Comparison of ENCODE assay signal across 16 mouse cellular contexts in the genomic region with DNA sequence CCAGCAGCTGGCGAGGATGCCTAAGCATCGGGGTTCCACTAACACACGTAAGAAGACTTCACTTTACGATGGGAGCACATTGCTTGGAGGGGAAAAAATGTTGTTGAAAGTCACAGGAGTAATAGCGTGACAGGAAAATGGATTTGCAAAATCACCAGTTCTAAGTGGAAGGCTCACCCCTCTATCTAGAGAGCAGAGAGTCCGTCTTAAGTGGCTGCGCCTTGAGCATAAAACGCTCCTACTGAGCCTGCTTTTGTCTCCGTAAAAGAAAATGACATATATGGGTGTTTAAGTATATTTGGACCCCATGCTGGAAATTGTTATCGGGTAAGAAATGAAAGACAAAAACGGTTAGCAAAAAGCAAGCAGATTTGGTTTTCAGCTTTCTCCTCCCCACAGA.
A peak's percentile ranks its signal among the peaks of the same experiment; 100 is the strongest.
DNase-seq lines count a peak whose midpoint lies in the region; ATAC-seq and TF ChIP-seq lines count a peak whose summit lies in the region.
"Had no signal": no experiment of that assay in that cellular context is flagged by ENCODE, and none has a peak within 500 bp of the region (broad histone marks: within the 10 kb centered on the region; RNA-seq: fewer than 3 reads in every experiment).

No protein-coding gene starts in this region.

- no peaks in the 10 kb centered on the region for H3K9me3 ChIP-seq in heart, embryonic 13.5 days
- H3K9me3 ChIP-seq in forebrain, embryonic 16.5 days (ENCODE audit: control insufficient read depth, low read length) = no peaks in the 10 kb centered on the region
- no peaks in the 10 kb centered on the region for H3K9me3 ChIP-seq in midbrain, postnatal 0 days (ENCODE audit: low read length)

- peak overlapping the region; percentile 27 for H3K4me2 ChIP-seq in heart, embryonic 13.5 days
- peak overlapping the region; percentile 39 for H3K4me2 ChIP-seq in forebrain, embryonic 16.5 days (ENCODE audit: low read length)
- H3K4me2 ChIP-seq in midbrain, postnatal 0 days (ENCODE audit: low read depth, low read length, poor library complexity, severe bottlenecking) = peak overlapping the region; percentile 20; the same call in 1 of the 2 replicates

- WGBS in heart, embryonic 13.5 days = 70% methylated on average over 11 of the region's 11 CpGs
- 45% methylated on average over 11 of the region's 11 CpGs for WGBS in forebrain, embryonic 16.5 days
- WGBS in midbrain, postnatal 0 days = 47% methylated on average over 11 of the region's 11 CpGs

- no peaks in the 10 kb centered on the region for H3K27me3 ChIP-seq in heart, embryonic 13.5 days (replicated peaks)
- no peaks in the 10 kb centered on the region for H3K27me3 ChIP-seq in forebrain, embryonic 16.5 days (replicated peaks; ENCODE audit: control insufficient read depth, insufficient read depth, low read length)
- no peaks in the 10 kb centered on the region for H3K27me3 ChIP-seq in midbrain, postnatal 0 days (ENCODE audit: insufficient read depth, low read length)

- intact Hi-C loops in left cerebral cortex, adult 2 months (cut with DNase I) = loop anchor here (5.0 kb wide), 1 partner anchor 97 kb away; no protein-coding TSS in a partner anchor

- TF ChIP-seq CTCF in left cerebral cortex, adult 2 months (IDR thresholded peaks at IDR 0.05) = no peak
- TF ChIP-seq CTCF in midbrain, postnatal 0 days (IDR thresholded peaks at IDR 0.05) = no peak

- H3K27ac ChIP-seq in heart, embryonic 13.5 days (replicated peaks) = no peak overlapping the region
- H3K27ac ChIP-seq in left cerebral cortex, adult 2 months = peak overlapping the region; percentile 74
- peak overlapping the region; percentile 47 for H3K27ac ChIP-seq in forebrain, embryonic 16.5 days (ENCODE audit: low read length)
- 0 out of 2 replicates have a peak overlapping the region, but pooled peaks have one; percentile 18 for H3K27ac ChIP-seq in midbrain, postnatal 0 days (ENCODE audit: low read depth, low read length)
- H3K27ac ChIP-seq: kidney, postnatal 0 days had no signal

- 0 out of 2 replicates have a peak overlapping the region, but pooled peaks have one; percentile 8 for H3K4me3 ChIP-seq in heart, embryonic 13.5 days
- peak overlapping the region; percentile 37 for H3K4me3 ChIP-seq in left cerebral cortex, adult 2 months
- H3K4me3 ChIP-seq in forebrain, embryonic 16.5 days (replicated peaks; ENCODE audit: low read length) = peak overlapping the region; percentile 13; the same call in 1 of the 2 replicates
- H3K4me3 ChIP-seq in midbrain, postnatal 0 days (ENCODE audit: low read depth, low read length) = peak overlapping the region; percentile 8; the same call in 1 of the 2 replicates
- H3K4me3 ChIP-seq: erythroblast, embryonic 14.5 days had no signal

- no peaks in the 10 kb centered on the region for H3K4me1 ChIP-seq in heart, embryonic 13.5 days
- peaks cover 3% of the 10 kb centered on the region; the same call in 1 of the 2 replicates for H3K4me1 ChIP-seq in forebrain, embryonic 16.5 days (replicated peaks; ENCODE audit: control insufficient read depth, insufficient read depth, low read length)
- H3K4me1 ChIP-seq in midbrain, postnatal 0 days (ENCODE audit: insufficient read depth, low read length) = no peaks in the 10 kb centered on the region

- 0 out of 2 replicates have a peak, but pooled peaks cover 4% of the 10 kb centered on the region for H3K36me3 ChIP-seq in heart, embryonic 13.5 days
- H3K36me3 ChIP-seq in forebrain, embryonic 16.5 days (ENCODE audit: control insufficient read depth, insufficient read depth) = no peaks in the 10 kb centered on the region
- H3K36me3 ChIP-seq in midbrain, postnatal 0 days (ENCODE audit: insufficient read depth, low read length) = no peaks in the 10 kb centered on the region

- no peak for ATAC-seq in heart, embryonic 13.5 days (ENCODE audit: extremely low read depth, insufficient number of reproducible peaks, low FRiP score, low TSS enrichment)
- 0 out of 2 replicates have a peak, but pooled peaks have one; percentile 45 for ATAC-seq in forebrain, embryonic 16.5 days
- no peak for ATAC-seq in midbrain, postnatal 0 days (ENCODE audit: low FRiP score)
- ATAC-seq: intestine, postnatal 0 days had no signal

- no peak overlapping the region for H3K9ac ChIP-seq in heart, embryonic 13.5 days
- no peak overlapping the region for H3K9ac ChIP-seq in forebrain, embryonic 16.5 days (replicated peaks; ENCODE audit: low read depth, low read length)
- no peak overlapping the region for H3K9ac ChIP-seq in midbrain, postnatal 0 days (replicated peaks; ENCODE audit: low read length, poor library complexity, severe bottlenecking)

- no peak for DNase-seq in heart, adult 18-20 months
- no peak for DNase-seq in left cerebral cortex, adult 2 months (ENCODE audit: extremely low spot score in 1 of 2, low spot score in 2 of 2)
- DNase-seq in left cerebral cortex, adult 9 months (ENCODE audit: low spot score in 2 of 2) = no peak
- DNase-seq in midbrain, postnatal 0 days (ENCODE audit: low spot score) = no peak
- DNase-seq in thymus, postnatal 36 days = no peak
- no peak for DNase-seq in thymus, postnatal 4 days
- DNase-seq: adrenal gland, postnatal 14 days; cerebellum, adult 2 months; lung, postnatal 10 days; right cerebral cortex, adult 18-20 months; thymus, adult 18-20 months had no signal
